Mouse (Mus musculus) lung, embryonic 14.5 days (tissue): ENCODE results near the gene Dnaja2. TPM values are rescaled to one million over a fixed set of nuclear protein-coding genes. Genes with fewer than 3 reads are reported as not detected.

Source experiments
- ATAC-seq: fragments of 200-750 bp; cut with Nextera tagmentation; 2 replicates; pipeline ENCODE4 v1.8.0; 2017; ENCODE audit warnings: mild to moderate bottlenecking, moderate TSS enrichment, moderate library complexity; ENCODE audit not compliant: insufficient read depth
- DNase-seq: peaks from one replicate; pipeline ENCODE4 v3.0.0-alpha.2; 2015
- H3K27ac ChIP-seq: fragments of 300-500 bp; sonication (generic); 2 replicates; pipeline ENCODE4 v1.5.1; 2014; ENCODE audit warnings: low read depth, mild to moderate bottlenecking, moderate library complexity
- H3K27me3 ChIP-seq: fragments of 300-500 bp; sonication (generic); 2 replicates; pipeline ENCODE4 v1.6.1; 2014; ENCODE audit warnings: low read length, control low read depth; ENCODE audit not compliant: insufficient read depth
- H3K36me3 ChIP-seq: fragments of 300-500 bp; sonication (generic); 2 replicates; pipeline ENCODE4 v1.6.1; 2014; ENCODE audit warnings: control low read depth; ENCODE audit not compliant: insufficient read depth
- H3K4me1 ChIP-seq: fragments of 300-500 bp; sonication (generic); 2 replicates; pipeline ENCODE4 v1.6.1; 2014; ENCODE audit warnings: antibody characterized with exemption, control low read depth; ENCODE audit not compliant: insufficient read depth
- H3K4me2 ChIP-seq: fragments of 300-500 bp; sonication (generic); 2 replicates; pipeline ENCODE4 v1.6.1; 2014; ENCODE audit warnings: mild to moderate bottlenecking
- H3K4me3 ChIP-seq: fragments of 300-500 bp; sonication (generic); 2 replicates; pipeline ENCODE4 v1.5.1; 2014; ENCODE audit warnings: low read depth, low read length
- H3K9ac ChIP-seq: fragments of 300-500 bp; sonication (generic); 2 replicates; pipeline ENCODE4 v1.6.1; 2014
- H3K9me3 ChIP-seq: fragments of 300-500 bp; sonication (generic); 2 replicates; pipeline ENCODE4 v1.6.1; 2016; ENCODE audit warnings: low read depth, low read length, control low read depth
- CTCF ChIP-seq: IDR thresholded peaks from 2 replicates; pipeline ENCODE4 v1.5.1; 2016; ENCODE audit warnings: antibody characterized with exemption, low read depth
- WGBS: fragments of 180-500 bp; shearing (Covaris S2); extraction: QIAGEN DNeasy Blood & Tissue Kit; methylation state at CpG from one replicate; pipeline ENCODE4 v1.1.7; 2014; 5-methylcytosine and 5-hydroxymethylcytosine counted together
- polyA plus RNA-seq: library from polyadenylated mRNA; unstranded; fragments of >200 nt; fragmentation: Nextera tagmentation; extraction: Ambion mirVana; gene quantifications from 2 replicates; pipeline ENCODE4 v1.2.1, GENCODE M21; 2014

Gene Dnaja2
- polyA plus RNA-seq, 1 experiment from 2014 or later: 163 TPM

DNA sequence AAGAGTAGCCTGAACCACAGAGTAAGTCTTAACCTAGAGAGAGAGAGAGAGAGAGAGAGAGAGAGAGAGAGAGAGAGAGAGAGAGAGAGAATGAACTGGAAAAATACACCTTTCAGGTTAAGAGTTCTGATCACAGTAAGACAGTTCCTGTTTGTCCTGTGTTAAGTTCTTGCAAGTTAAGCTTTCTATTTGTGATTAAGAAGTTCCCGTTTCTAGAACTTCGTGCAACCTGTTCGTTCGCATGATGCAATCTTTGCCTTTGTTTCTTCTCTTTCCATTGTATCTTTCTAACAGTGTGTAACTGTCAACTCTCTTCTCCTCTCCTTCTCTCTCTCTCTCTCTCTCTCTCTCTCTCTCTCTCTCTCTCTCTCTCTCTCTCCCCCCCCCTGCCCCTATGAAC is 15.3 kb upstream of the Dnaja2 start:
- ATAC-seq (no peak), DNase-seq (no peak)
- 78% methylated on average over 4 of the region's 4 CpGs for WGBS
- Histone ChIP-seq H3K27ac (no peak overlapping the region), H3K36me3 (no peaks in the 10 kb centered on the region), H3K9me3 (no peaks in the 10 kb centered on the region), H3K4me3 (no peak overlapping the region), H3K4me1 (no peaks in the 10 kb centered on the region), H3K9ac (no peak overlapping the region), H3K27me3 (no peaks in the 10 kb centered on the region), H3K4me2 (no peak overlapping the region)
- TF ChIP-seq CTCF: no peak

DNA sequence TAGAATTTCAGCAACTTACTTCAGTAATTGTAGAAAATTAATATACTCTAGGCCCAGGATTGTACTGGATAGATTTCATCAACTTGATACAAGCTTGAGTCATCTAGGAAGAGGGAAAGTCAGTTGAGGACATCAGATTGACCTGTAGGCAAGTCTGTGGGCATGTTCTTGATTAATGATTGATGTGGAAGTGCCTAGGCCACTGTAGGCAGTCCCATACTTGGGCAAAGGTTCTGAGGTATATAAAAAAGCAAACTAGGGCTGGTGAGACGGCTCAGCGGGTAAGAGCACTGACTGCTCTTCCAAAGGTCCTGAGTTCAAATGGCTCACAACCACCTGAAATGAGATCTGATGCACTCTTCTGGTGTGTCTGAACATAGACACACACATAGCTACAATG is 12.7 kb upstream of the Dnaja2 start:
- Histone ChIP-seq H3K9ac (no peak overlapping the region), H3K4me3 (no peak overlapping the region), H3K9me3 (no peaks in the 10 kb centered on the region), H3K4me1 (no peaks in the 10 kb centered on the region), H3K4me2 (no peak overlapping the region), H3K27ac (no peak overlapping the region), H3K27me3 (no peaks in the 10 kb centered on the region), H3K36me3 (no peaks in the 10 kb centered on the region)
- ATAC-seq (no peak), DNase-seq (no peak)
- WGBS: 89% methylated on average over 2 of the region's 2 CpGs
- no peak for TF ChIP-seq CTCF

DNA sequence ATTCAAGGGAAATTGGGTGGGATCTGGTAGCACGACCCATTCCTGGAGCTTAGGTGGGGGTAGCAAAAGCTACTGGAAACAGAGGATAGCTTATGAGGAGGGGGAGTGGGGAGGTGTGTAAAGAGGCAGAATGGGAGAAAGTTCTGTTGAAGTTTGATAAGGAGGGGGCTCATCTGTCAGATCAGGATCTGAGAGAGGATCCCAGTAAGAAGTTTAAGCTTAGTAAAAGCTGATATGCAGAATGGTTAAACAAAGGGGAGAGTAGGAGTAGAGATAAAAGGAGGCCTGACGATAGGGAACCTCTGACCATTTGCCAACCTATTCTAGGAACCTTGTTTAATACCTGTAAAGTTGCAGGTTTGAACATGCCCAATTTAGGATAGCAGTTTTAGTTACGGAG is 10.0 kb upstream of the Dnaja2 start:
- no peak overlapping the region for H3K4me2 ChIP-seq
- no peak overlapping the region for H3K27ac ChIP-seq
- no peak overlapping the region for H3K9ac ChIP-seq
- no peaks in the 10 kb centered on the region for H3K36me3 ChIP-seq
- no peak for DNase-seq
- WGBS: 61% methylated on average over 3 of the region's 3 CpGs
- H3K4me1 ChIP-seq: no peaks in the 10 kb centered on the region
- no peaks in the 10 kb centered on the region for H3K9me3 ChIP-seq
- no peak for ATAC-seq
- no peaks in the 10 kb centered on the region for H3K27me3 ChIP-seq
- TF ChIP-seq CTCF: no peak
- H3K4me3 ChIP-seq: no peak overlapping the region

DNA sequence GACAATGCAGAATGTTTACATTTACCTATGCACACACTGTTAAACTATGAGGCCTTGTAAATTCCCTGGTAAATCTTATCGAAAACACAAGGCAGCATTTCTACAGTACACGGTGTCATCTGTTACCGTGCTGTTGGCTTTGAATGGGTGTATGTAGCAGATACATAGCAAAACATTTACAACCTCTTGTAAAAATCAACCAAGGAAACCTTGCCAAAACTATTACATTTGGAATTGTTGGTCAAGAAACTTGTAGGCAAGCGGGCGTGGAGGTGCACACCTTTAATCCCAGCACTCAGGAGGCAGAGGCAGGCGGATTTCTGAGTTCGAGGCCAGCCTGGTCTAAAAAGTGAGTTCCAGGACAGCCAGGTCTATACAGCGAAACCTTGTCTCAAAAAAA is 8.2 kb upstream of the Dnaja2 start:
- Histone ChIP-seq H3K27ac (no peak overlapping the region), H3K4me1 (no peaks in the 10 kb centered on the region), H3K9ac (no peak overlapping the region), H3K36me3 (no peaks in the 10 kb centered on the region), H3K4me2 (no peak overlapping the region), H3K4me3 (no peak overlapping the region), H3K27me3 (no peaks in the 10 kb centered on the region), H3K9me3 (no peaks in the 10 kb centered on the region)
- no peak for DNase-seq
- no peak for ATAC-seq
- 88% methylated on average over 8 of the region's 8 CpGs for WGBS
- no peak for TF ChIP-seq CTCF

DNA sequence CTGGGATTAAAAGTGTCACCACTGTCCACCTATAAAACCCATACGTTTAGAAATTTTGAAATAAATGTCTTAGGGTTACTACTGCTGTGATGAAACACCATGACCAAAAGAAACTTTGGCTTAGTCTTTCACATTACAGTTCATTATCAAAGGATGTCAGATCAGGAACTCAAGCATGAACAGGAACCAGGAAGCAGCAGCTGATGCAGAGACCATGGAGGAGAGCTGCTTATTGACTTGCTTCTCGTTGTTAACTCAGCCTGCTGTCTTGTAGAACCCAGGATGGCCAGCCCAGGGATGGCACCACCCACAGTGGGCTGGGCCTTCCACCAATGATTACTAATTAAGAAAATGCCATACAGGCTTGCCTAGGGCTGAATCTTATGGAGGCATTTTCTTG is 4.8 kb upstream of the Dnaja2 start:
- no peak overlapping the region for H3K27ac ChIP-seq
- no peaks in the 10 kb centered on the region for H3K36me3 ChIP-seq
- H3K9ac ChIP-seq: no peak overlapping the region
- ATAC-seq (no peak), DNase-seq (no peak)
- no peaks in the 10 kb centered on the region for H3K27me3 ChIP-seq
- no peaks in the 10 kb centered on the region for H3K4me1 ChIP-seq
- no peak overlapping the region for H3K4me3 ChIP-seq
- WGBS: 53% methylated on average over 2 of the region's 2 CpGs
- TF ChIP-seq CTCF: no peak
- no peaks in the 10 kb centered on the region for H3K9me3 ChIP-seq
- no peak overlapping the region for H3K4me2 ChIP-seq

DNA sequence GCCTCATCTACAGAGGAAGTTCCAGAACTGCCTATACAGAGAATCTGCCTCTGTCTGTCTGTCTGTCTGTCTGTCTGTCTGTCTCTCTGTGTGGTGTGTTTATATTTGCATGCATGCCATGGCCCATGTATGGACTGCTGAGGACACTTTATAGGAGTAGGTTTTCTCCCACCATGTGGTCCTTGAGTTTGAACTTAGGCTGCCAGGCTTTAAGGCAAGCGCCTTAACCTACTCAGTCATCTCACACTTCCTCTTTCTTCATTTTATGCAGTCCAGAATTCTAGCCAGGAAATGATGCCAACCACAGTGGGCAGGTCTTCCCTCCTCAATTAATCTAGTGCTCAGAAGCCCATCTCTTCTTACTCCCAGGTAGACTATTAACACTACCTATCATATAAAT is 4.1 kb upstream of the Dnaja2 start:
- H3K36me3 ChIP-seq: no peaks in the 10 kb centered on the region
- no peak for TF ChIP-seq CTCF
- 86% methylated on average over 1 of the region's 1 CpGs for WGBS

DNA sequence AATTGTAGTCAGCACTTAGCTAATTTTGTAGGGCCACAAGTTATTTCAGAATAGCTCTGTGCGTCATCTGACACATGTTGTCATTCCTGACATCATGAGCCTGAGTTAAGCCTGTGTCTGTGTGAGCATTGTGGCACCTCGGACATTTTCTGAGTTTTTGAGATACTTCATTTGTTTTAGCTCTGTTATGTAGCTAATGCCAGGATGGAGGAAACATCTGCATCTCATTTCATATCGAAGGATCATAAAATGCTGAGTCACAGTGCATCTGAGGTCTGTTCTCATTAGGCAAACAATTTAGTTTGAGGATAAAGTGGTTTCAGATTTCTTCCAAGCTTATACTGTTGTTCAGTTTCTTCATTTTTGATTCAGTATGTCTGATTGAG is 2.5 kb upstream of the Dnaja2 start:
- H3K4me3 ChIP-seq: no peak overlapping the region
- DNase-seq: no peak

More for the DNA sequence above, 4.1 kb upstream of the Dnaja2 start:
- Histone ChIP-seq H3K4me2 (no peak overlapping the region), H3K4me3 (no peak overlapping the region), H3K27ac (no peak overlapping the region), H3K9me3 (no peaks in the 10 kb centered on the region), H3K27me3 (no peaks in the 10 kb centered on the region), H3K4me1 (no peaks in the 10 kb centered on the region), H3K9ac (no peak overlapping the region)
- ATAC-seq (no peak), DNase-seq (no peak)

DNA sequence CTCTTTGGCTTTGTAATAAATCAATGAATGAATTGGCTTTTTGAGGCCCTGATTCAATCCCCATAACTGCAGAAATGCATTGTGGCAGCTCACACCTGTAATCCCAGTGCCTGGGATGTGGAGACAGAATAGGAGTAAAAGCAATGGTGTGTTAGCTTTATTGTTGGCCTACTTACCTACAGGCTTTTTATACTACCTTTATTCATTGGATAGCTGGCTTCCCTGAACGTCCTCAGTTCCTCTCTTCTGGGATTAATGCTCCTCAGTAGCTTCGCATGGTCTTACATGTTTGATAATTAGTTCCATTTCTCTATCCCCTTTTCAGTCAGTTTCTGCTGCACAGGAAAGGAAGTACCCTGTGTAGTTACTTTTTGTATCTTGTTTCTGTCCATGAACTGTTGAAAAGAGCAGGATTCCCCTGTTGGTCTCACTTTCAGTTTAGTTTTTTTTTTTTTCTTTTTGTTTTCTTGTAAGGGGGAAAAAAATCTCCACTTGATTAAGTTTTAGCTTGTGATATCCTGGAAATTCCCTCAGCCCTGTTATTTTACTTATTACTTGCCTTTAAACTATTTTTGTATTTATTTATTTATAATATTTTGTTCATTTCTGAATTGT is 1.9 kb upstream of the Dnaja2 start:
- H3K4me1 ChIP-seq: no peaks in the 10 kb centered on the region
- DNase-seq (no peak), ATAC-seq (no peak)
- TF ChIP-seq CTCF: no peak
- H3K4me2 ChIP-seq: no peak overlapping the region
- no peak overlapping the region for H3K9ac ChIP-seq
- WGBS: 74% methylated on average over 2 of the region's 2 CpGs
- H3K27me3 ChIP-seq: no peaks in the 10 kb centered on the region
- no peak overlapping the region for H3K27ac ChIP-seq
- no peaks in the 10 kb centered on the region for H3K9me3 ChIP-seq
- H3K36me3 ChIP-seq: peaks cover 11% of the 10 kb centered on the region
- no peak overlapping the region for H3K4me3 ChIP-seq

More for the DNA sequence above, 2.5 kb upstream of the Dnaja2 start:
- peaks cover 6% of the 10 kb centered on the region for H3K36me3 ChIP-seq
- 66% methylated on average over 3 of the region's 3 CpGs for WGBS
- no peak overlapping the region for H3K9ac ChIP-seq
- no peaks in the 10 kb centered on the region for H3K9me3 ChIP-seq
- TF ChIP-seq CTCF: no peak
- no peak overlapping the region for H3K27ac ChIP-seq
- H3K4me2 ChIP-seq: no peak overlapping the region
- H3K27me3 ChIP-seq: no peaks in the 10 kb centered on the region
- no peak for ATAC-seq
- H3K4me1 ChIP-seq: no peaks in the 10 kb centered on the region
